Mouse (Mus musculus) small intestine, adult 2 months (tissue): ENCODE data around the gene Uhmk1. TPM values are rescaled to one million over a fixed set of nuclear protein-coding genes. Genes with fewer than 3 reads are reported as not detected.
"Not testable (repeated sequence)": the region's sequence is repeated elsewhere in the genome, so short reads cannot be mapped to it uniquely, and the experiment has no call there.

Experiments
- H3K27ac ChIP-seq: fragments of 200-500 bp; 2 replicates; pipeline ENCODE4 v1.5.1; 2012; ENCODE audit warnings: low read depth, low read length, control low read depth, inconsistent platforms; ENCODE audit not compliant: insufficient read depth
- H3K27me3 ChIP-seq: fragments of 200-500 bp; 2 replicates; pipeline ENCODE4 v1.6.1; 2012; ENCODE audit warnings: mild to moderate bottlenecking, moderate library complexity, low read length, inconsistent platforms; ENCODE audit not compliant: control insufficient read depth, insufficient read depth
- H3K36me3 ChIP-seq: fragments of 200-500 bp; 2 replicates; pipeline ENCODE4 v1.6.1; 2012; ENCODE audit warnings: mild to moderate bottlenecking, low read length, control low read depth, inconsistent platforms; ENCODE audit not compliant: control insufficient read depth, insufficient read depth
- H3K4me1 ChIP-seq: fragments of 200-500 bp; 2 replicates; pipeline ENCODE4 v1.6.1; 2012; ENCODE audit warnings: low read length, inconsistent platforms, mixed read lengths; ENCODE audit not compliant: control insufficient read depth, insufficient read depth, insufficient read length
- H3K4me3 ChIP-seq: fragments of 200-500 bp; 2 replicates; pipeline ENCODE4 v1.5.1; 2012; ENCODE audit warnings: low read depth, mild to moderate bottlenecking, control low read depth, inconsistent platforms, low read length, moderate library complexity
- CTCF ChIP-seq: fragments of 200-500 bp; IDR thresholded peaks from 2 replicates; pipeline ENCODE4 v1.5.1; 2012; ENCODE audit warnings: low read depth, mild to moderate bottlenecking, control low read depth, inconsistent platforms, low read length, moderate library complexity, mixed read lengths; ENCODE audit not compliant: insufficient replicate concordance, insufficient read length; ENCODE audit errors: extremely low read depth
- POLR2A ChIP-seq: fragments of 200-500 bp; IDR thresholded peaks from 2 replicates; pipeline ENCODE4 v1.6.1; 2012; ENCODE audit warnings: low read depth, mild to moderate bottlenecking, control low read depth, inconsistent platforms, low read length, moderate library complexity
- WGBS: fragments of 180-500 bp; shearing (Covaris S2); methylation state at CpG from one replicate; pipeline ENCODE4 v1.1.7; 2018; 5-methylcytosine and 5-hydroxymethylcytosine counted together
- polyA plus RNA-seq: library from polyadenylated mRNA; depleted of rRNA; stranded (reverse); fragments of >200 nt; gene quantifications from 2 replicates; pipeline ENCODE4 v1.2.3, GENCODE M21; 2012; rRNA removed

Gene Uhmk1
- polyA plus RNA-seq, result 2.1 and 4.5 TPM in 2 replicates

- peak; percentile 68; the same call in 1 of the 2 replicates for TF ChIP-seq POLR2A
- TF ChIP-seq CTCF, result no peak
- H3K36me3 ChIP-seq, result peaks cover 8% of the 10 kb centered on the region
- H3K27me3 ChIP-seq, result no peaks in the 10 kb centered on the region
- H3K27ac ChIP-seq, result peak within 1 kb of the TSS; percentile 65
- WGBS, result under 1% methylated on average over 70 of the region's 70 CpGs
- peak within 1 kb of the TSS; percentile 97 for H3K4me3 ChIP-seq
- H3K4me1 ChIP-seq, result 0 out of 2 replicates have a peak, but pooled peaks cover 2% of the 10 kb centered on the region
Measured at GRCm38 (mm10) chr1:170214757-170215522, at the start of gene Uhmk1. Uhmk1 (minus strand) TSS chr1:170215397.

- WGBS, result 9% methylated on average over 32 of the region's 32 CpGs
- no peaks in the 10 kb centered on the region for H3K36me3 ChIP-seq
- no peaks in the 10 kb centered on the region for H3K4me1 ChIP-seq
- no peaks in the 10 kb centered on the region for H3K27me3 ChIP-seq
- peak overlapping the region; percentile 91 for H3K4me3 ChIP-seq
- H3K27ac ChIP-seq, result no peak overlapping the region
- TF ChIP-seq CTCF (no peak), POLR2A (peak; percentile 35; the same call in 1 of the 2 replicates)
Measured at GRCm38 (mm10) chr1:170255560-170255910, 40.3 kb upstream of the Uhmk1 start.

GRCm38 (mm10) chr1:170254893-170255559 is 39.8 kb upstream of the Uhmk1 start:
- no peak overlapping the region for H3K27ac ChIP-seq

GRCm38 (mm10) chr1:170245016-170245415 is 29.8 kb upstream of the Uhmk1 start:
- Histone ChIP-seq H3K4me1 (no peaks in the 10 kb centered on the region), H3K36me3 (no peaks in the 10 kb centered on the region), H3K27me3 (no peaks in the 10 kb centered on the region), H3K4me3 (no peak overlapping the region), H3K27ac (no peak overlapping the region)
- TF ChIP-seq POLR2A (no peak), CTCF (no peak)
- WGBS, result 90% methylated on average over 3 of the region's 3 CpGs

More at GRCm38 (mm10) chr1:170254893-170255559, 39.8 kb upstream of the Uhmk1 start:
- Histone ChIP-seq H3K27me3 (no peaks in the 10 kb centered on the region), H3K4me1 (no peaks in the 10 kb centered on the region), H3K4me3 (peak overlapping the region; percentile 91), H3K36me3 (no peaks in the 10 kb centered on the region)
- 48% methylated on average over 30 of the region's 30 CpGs for WGBS
- TF ChIP-seq POLR2A, result no peak
- TF ChIP-seq CTCF, result no peak

GRCm38 (mm10) chr1:170232688-170233087 is 17.5 kb upstream of the Uhmk1 start, which contains the start of gene Sh2d1b2:
Sh2d1b2 (plus strand) TSS chr1:170232749.
- not testable (repeated sequence) for H3K36me3 ChIP-seq, H3K27ac ChIP-seq, H3K27me3 ChIP-seq, H3K4me3 ChIP-seq, H3K4me1 ChIP-seq
- 61% methylated on average over 6 of the region's 6 CpGs for WGBS

- no peak overlapping the region for H3K4me3 ChIP-seq
- no peaks in the 10 kb centered on the region for H3K4me1 ChIP-seq
- H3K27ac ChIP-seq, result no peak overlapping the region
- H3K36me3 ChIP-seq, result no peaks in the 10 kb centered on the region
- H3K27me3 ChIP-seq, result no peaks in the 10 kb centered on the region; the same call in 1 of the 2 replicates
- no peak for TF ChIP-seq CTCF
- TF ChIP-seq POLR2A, result no peak
- WGBS, result 65% methylated on average over 2 of the region's 2 CpGs
Measured at GRCm38 (mm10) chr1:170223276-170223675, 8.1 kb upstream of the Uhmk1 start.

GRCm38 (mm10) chr1:170220351-170220750 is 5.2 kb upstream of the Uhmk1 start:
- H3K27me3 ChIP-seq, result no peaks in the 10 kb centered on the region; the same call in 1 of the 2 replicates
- no peak for TF ChIP-seq CTCF
- no peak for TF ChIP-seq POLR2A
- H3K36me3 ChIP-seq, result no peaks in the 10 kb centered on the region
- H3K27ac ChIP-seq, result no peak overlapping the region
- H3K4me1 ChIP-seq, result no peaks in the 10 kb centered on the region
- no peak overlapping the region for H3K4me3 ChIP-seq
